Mouse (Mus musculus): ENCODE data around the gene Med11. TPM values are rescaled to one million over a fixed set of nuclear protein-coding genes. Genes with fewer than 3 reads are reported as not detected.
"Not testable (repeated sequence)": the region's sequence is repeated elsewhere in the genome, so short reads cannot be mapped to it uniquely, and the experiment has no call there.

Med11 gene
- total RNA-seq, 1 experiment from 2014 or later: 23.0 TPM

- no peak for DNase-seq
Measured at GRCm38 (mm10) chr11:70447373-70447772, 4.3 kb upstream of the Med11 start.

- DNase-seq: no peak
Measured at GRCm38 (mm10) chr11:70450926-70451325, 793 bp upstream of the Med11 start.

GRCm38 (mm10) chr11:70453261-70454044, 1.7 kb downstream of the Med11 start:
- no peak for DNase-seq

- no peak for DNase-seq
Measured at GRCm38 (mm10) chr11:70458688-70459600, 7.2 kb downstream of the Med11 start, which contains the start of gene Zmynd15. Gene Zmynd15 (plus strand): TSS chr11:70459433.

- peak; percentile 52 for DNase-seq
Measured at GRCm38 (mm10) chr11:70459601-70460101, 7.9 kb downstream of the Med11 start, which contains the start of gene Cxcl16. Gene Cxcl16 (minus strand): TSS chr11:70459984.

GRCm38 (mm10) chr11:70463970-70464369, 12.3 kb downstream of the Med11 start:
- DNase-seq: no peak

- DNase-seq: no peak
Measured at GRCm38 (mm10) chr11:70465211-70465610, 13.5 kb downstream of the Med11 start.

GRCm38 (mm10) chr11:70465824-70466223, 14.1 kb downstream of the Med11 start:
- peak; percentile 31 for DNase-seq

- DNase-seq: no peak
Measured at GRCm38 (mm10) chr11:70467902-70468619, 16.3 kb downstream of the Med11 start.

GRCm38 (mm10) chr11:70469764-70470163, 18.0 kb downstream of the Med11 start:
- DNase-seq: no peak

- no peak for DNase-seq
Measured at GRCm38 (mm10) chr11:70472716-70473115, 21.0 kb downstream of the Med11 start.

- not testable (repeated sequence) for DNase-seq
Measured at GRCm38 (mm10) chr11:70473291-70473690, 21.6 kb downstream of the Med11 start.

- DNase-seq: no peak
Measured at GRCm38 (mm10) chr11:70474872-70475534, 23.3 kb downstream of the Med11 start.

GRCm38 (mm10) chr11:70485498-70485897, 33.8 kb downstream of the Med11 start:
- no peak for DNase-seq

- DNase-seq: no peak
Measured at GRCm38 (mm10) chr11:70487816-70488215, 36.1 kb downstream of the Med11 start.

GRCm38 (mm10) chr11:70489138-70489537, 37.4 kb downstream of the Med11 start:
- no peak for DNase-seq

GRCm38 (mm10) chr11:70489684-70490083, 38.0 kb downstream of the Med11 start:
- no peak for DNase-seq

- peak; percentile 77 for DNase-seq
Measured at GRCm38 (mm10) chr11:70499566-70500475, 48.1 kb downstream of the Med11 start.

GRCm38 (mm10) chr11:70500476-70500812, 48.7 kb downstream of the Med11 start:
- DNase-seq: no peak

- no peak for DNase-seq
Measured at GRCm38 (mm10) chr11:70502018-70502417, 50.3 kb downstream of the Med11 start.

All from adrenal gland, postnatal 25 days (tissue).